Mouse (Mus musculus): ENCODE data around the gene Ciapin1.

GRCm38 (mm10) chr8:94778036-94778435 lies 60.1 kb downstream of the Ciapin1 start:
- TF ChIP-seq GATA1 (IDR thresholded peaks at IDR 0.05; ENCODE audit: low read length) (no peak), TAL1 (IDR thresholded peaks at IDR 0.05; ENCODE audit: low read length) (no peak)

All from erythroblast, embryonic 14.5 days (primary cell).